Mouse (Mus musculus): Measurements from ENCODE around the gene Il12rb2.

Gene Il12rb2

DNA sequence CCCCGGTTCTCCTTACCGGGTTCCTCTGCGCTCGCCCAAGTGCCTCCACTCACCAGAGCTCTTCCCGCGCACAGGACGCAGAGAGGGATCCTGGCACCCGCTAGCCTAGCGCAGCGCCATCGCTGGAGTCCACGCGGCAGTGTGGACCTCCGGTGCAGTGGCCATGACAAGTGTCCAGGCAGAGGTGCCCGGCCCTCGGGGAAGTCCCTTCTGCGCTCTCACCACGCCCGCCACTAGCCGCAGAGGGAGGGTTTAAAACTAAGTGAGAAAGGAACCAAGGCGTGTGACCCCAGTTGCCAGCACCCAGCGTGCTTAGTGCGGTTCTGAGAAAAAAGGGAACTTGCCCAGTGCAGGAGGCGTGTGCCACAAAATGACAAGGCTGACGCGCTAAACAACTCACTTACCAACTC, at the start of gene Il12rb2:
Gene Il12rb2, minus strand, starts transcription at position 207 of the 410 bp plus-strand sequence.
- DNase-seq (ENCODE audit: low read depth, low spot score) = peak; percentile 14

DNA sequence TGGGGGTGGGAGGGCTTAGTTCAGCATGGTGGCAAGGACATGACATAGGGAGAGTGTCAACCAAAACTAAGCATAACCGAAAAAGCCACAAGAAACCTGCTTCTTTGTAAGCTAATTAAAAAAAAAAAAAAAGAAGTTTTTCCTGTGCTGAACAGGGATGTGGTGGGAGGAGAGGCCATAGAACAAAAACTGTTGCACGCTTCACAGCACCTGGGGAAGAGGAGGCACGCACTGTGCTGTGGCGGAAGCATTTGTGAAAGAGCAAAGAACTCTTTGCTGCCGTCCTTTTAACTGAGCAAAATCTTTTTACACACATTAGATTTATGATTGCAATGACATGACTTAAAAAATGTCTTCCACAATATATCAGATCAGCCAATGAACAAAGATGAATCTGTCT, 45.8 kb upstream of the Il12rb2 start:
- DNase-seq (ENCODE audit: low read depth, low spot score) = no peak

DNA sequence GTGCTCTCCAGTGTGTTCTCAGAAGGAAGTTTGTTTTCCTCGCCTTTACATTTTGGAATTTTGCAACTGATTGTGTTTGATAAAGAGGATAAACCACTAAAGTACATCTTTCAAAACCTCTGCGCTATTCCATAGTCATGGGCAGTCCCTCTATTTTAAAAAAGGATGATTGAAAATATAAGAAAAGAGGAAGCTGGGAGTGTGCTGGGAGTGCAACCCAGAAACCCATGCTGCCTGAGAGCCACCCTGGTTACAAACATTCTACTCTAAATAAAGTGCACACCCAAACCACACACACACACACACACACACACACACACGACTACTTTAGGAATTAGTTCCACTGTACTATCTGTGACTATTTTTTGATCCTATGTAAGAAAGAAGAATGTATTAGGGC, 40.6 kb upstream of the Il12rb2 start:
- no peak for DNase-seq (ENCODE audit: low read depth, low spot score)

DNA sequence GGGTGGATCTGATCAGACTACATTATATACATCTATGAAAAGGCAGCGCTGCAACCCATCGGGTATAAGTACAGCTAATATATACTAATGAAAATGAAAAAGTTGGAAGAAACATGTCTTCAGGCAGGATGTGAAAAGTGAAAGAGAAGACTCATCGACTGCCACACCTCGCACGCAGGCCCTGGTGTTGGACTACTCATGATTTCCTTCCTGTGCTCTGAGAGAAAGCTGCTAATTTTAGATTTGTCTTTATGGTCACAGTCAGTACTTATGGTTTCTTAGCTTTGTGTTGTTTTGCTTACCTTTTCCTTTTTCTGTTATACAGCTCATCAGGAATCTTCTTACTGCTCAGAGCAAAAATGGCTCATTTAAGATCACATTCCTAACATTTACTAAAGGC, 39.3 kb upstream of the Il12rb2 start:
- DNase-seq (ENCODE audit: low read depth, low spot score) = no peak

DNA sequence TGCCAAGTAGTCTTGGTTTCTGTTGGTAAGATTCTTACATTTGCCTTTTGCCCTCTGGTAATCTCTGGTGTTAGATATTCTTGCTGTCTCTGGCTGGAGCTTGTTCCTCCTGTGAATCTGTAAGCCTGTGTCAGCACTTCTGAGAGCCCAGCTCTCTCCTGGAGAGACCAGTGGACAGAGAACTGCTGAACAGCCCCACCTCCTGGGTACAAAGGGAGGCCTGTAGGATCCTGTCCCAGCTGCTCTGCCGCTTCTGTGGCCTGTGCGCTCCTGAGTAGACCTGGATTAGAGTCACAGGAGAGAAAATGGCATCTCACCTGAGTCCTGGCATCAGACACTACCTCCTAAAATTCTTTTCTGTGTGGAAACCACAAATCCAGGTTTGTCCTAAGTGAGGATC, 37.4 kb upstream of the Il12rb2 start:
- no peak for DNase-seq (ENCODE audit: low read depth, low spot score)

DNA sequence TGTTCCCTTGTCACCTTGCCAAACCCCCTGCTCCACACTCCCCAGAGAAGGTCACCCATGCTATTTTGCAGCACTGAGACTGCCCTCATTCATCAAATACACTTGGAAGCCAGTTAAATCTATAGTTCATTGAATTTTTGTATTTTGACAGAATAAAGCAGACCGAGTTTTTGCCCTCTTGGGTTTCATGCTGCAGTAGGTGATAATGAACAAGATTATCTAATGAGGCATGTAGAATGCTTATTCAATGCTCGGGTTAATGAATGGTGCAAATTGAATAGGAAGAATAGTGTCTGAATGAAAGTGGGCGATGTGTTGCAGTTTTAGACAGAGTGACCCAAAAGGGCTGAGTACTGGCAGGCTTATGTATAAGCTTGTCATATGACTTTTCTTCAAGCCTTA, 29.3 kb upstream of the Il12rb2 start:
- no peak for DNase-seq (ENCODE audit: low read depth, low spot score)

DNA sequence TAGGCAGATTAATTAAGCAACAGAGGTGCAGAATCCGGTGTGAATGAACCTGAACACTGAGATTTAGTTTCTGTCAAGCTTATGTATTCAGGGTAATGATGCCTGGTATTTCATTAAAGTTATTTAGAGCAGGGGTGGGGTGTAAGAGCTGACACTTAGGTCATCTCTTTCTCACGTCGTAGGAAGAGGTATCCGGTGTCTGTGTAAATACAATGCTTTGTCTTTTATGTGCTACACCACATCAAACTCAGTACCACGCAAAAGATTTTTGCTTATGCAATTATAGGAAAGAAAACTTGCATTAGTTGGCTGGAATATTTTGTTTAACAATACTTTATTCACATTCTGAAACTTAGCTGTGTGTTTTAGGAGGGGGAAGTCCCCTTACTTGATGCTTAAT, 23.6 kb upstream of the Il12rb2 start:
- no peak for DNase-seq (ENCODE audit: low read depth, low spot score)

DNA sequence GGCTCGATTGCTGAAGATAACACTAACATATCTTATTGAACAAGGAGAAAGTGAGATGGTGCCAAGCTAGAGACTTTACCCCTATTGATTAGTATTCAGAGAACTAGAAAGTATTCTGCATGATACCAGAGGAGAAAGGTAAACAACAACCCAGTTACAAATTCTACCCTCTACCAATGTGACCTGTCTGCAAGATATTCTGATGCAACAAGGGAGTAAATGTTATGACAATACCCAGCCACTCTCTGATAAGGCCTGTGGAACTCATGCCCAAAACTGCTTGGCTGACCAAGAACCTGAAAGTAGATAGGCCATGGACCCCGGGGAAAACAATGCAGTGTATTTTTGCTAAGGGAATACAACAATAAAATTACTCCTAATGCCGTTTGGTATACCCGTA, 10.2 kb downstream of the Il12rb2 start:
- DNase-seq (ENCODE audit: low read depth, low spot score) = no peak

DNA sequence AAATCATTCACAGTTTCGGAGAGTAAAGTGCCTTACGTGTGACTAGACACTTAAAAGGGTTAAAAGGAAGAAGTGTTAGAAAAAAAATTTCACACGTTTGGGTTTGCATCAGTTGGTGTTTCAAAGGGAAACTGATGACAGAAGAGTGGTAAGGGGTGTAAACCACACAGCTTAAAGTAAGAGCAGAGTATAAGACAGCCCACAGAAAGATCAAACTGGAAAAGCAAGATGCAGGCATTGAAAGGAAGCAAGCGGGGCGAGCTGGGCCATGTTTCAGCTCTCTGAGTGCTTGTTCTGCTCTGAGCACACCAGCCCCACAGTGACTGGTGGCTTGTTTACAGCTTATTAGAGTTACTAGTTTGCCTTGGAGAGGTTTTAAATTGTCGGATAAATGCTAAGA, 27.9 kb downstream of the Il12rb2 start:
- no peak for DNase-seq (ENCODE audit: low read depth, low spot score)

DNA sequence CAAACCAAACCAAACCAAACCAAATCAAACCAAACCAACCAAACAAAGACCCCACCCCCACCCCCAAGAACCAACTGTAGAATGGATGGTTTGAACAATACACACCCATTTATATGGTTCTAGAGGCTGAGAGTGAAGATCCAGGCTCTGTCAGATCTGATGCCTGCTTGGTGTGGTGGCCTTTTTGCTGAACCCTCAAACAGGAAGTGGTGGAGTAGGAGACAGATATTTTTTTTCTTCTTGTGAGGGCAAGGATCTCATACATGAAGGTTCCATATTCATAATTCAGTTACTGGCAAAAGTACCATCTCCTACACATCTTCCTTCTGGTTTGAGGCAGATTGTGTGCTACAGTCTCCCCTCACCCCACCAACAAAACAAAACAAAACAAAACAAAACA, 36.5 kb downstream of the Il12rb2 start:
- DNase-seq (ENCODE audit: low read depth, low spot score) = no peak

DNA sequence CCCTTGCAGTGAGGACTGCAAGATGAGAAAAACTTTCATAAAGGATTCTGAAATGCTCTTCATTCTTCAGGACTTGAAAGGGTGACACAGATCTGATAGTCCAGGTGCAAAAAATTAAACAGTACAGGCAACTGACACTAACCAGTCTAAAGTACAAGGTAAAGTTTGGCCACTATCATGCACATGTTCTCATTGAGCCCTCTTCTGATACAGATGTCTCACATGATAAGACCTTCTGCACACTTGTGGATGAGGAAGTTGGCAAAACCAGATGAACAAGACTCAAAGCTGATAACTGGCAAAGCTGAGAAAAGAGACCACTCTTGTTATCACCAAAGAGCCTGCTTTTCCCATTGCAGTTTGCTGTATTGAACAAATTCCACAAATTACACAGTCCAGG, 38.0 kb downstream of the Il12rb2 start:
- no peak for DNase-seq (ENCODE audit: low read depth, low spot score)

DNA sequence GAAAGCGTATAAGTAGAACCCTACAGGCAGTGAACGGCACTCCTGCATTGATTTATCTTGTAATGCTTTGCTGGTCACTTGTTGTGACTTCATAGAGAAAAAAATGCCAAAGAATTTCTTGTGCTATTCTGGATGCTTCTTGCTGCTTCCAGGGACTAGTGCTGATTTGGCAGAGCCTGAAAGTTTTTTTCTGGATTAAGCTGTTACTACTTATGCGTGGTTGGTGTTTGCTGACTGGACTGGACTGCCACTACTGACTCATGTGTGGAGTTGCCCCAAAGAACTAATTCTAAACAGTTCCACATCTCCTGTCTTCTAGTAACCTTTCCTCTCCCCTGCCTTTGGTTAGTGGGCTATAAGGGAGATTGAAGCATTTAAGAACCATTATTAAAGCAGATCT, 52.2 kb downstream of the Il12rb2 start:
- DNase-seq (ENCODE audit: low read depth, low spot score) = no peak

DNA sequence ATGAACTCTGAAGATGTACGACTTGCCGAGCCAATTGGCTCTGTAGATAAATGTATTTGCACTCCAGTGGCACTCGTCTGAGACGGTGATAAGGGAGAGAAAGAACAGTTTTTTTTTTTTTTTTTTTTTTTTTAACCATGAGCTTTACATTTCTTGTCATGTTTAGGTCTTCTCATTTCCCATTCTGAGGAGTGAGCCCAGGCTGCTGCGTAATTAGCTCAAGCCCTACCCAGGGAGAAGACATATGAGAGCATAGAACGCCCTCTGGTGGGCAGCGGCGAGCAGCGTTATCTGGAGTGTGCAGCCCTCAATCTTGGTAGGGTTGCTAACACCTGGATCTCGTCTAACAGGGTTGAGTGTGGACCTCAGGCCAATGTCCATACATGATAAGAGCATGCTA, 57.5 kb downstream of the Il12rb2 start:
- DNase-seq (ENCODE audit: low read depth, low spot score) = peak; percentile 81

DNA sequence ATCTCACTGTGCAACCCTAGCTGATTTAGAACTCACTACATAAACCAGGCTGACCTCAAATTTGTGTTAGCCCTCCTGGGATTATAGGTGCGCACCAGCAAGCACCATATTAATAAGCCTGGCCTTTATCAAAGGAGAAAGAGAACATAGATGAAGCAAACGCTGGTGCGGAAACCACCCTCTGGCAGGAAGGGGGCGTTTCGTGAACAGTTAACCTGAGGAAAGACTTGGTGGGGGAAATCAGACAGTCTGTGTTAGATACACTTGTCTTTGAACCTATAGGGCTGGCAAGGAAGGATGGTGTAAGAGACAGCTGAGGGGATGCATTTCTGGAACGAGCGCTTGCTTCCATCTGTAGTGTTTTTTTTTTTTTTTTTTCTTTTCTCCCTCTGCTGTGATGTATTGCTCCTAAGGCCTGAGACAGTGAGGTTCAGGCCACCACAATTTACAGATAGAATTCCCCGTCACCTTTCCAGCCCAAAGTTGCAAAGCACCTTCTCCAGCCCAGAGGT, 58.1 kb downstream of the Il12rb2 start:
- DNase-seq (ENCODE audit: low read depth, low spot score) = no peak

DNA sequence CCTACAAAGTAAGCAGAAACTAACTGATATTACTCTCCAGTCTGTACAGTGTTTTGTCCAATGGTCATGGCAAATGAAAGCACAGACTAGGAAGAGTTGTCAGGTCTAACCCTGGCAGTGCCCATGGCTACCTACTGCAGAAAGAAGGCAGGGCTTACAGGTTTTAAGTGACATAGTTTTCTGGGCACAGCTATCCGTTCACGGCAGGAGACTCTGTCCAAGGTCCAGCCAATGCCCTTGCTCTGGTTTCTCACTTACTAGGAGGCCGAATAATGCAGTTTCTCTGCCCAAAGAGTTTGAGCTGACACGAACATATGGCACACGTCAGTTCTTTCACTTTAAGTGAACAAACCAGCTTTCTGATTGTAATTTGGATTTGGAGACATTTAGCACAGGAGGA, 58.9 kb downstream of the Il12rb2 start:
- DNase-seq (ENCODE audit: low read depth, low spot score) = no peak

DNA sequence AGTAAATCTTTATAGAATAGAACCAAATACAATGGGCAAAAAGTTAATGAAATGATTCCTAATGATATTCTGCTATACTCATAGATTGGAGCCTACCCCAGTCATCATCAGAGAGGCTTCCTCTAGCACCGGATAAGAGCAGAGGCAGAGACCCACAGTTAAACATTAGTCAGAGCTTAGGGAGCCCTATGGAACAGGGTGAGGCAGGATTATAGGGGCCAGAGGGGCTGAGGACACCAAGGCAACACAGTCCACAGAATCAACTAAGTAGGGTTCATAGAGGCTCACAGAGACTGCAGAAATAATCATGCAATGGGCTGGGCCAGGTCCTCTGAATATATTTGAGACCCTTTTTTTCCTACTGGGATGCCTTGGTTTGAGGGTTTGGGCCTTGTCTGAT, 61.3 kb downstream of the Il12rb2 start:
- no peak for DNase-seq (ENCODE audit: low read depth, low spot score)

DNA sequence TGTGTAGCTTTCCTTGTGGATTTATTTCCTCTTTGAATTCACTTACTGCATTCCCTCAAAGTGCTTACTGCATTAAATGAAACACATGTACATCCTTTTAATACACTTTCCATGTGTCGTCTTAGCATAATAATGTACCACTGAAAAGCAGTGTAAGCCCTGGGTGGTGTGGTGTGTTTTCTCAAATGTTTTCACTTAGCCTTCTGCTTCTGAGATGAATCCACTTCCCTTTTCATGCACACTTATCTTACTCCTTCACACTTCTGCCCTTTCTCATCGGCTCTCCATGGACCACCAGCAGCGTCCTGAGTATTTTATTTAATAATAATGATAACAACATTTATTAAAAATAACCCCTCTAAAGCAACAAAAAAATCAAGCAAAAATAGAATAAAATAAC, 66.2 kb downstream of the Il12rb2 start:
- DNase-seq (ENCODE audit: low read depth, low spot score) = no peak

DNA sequence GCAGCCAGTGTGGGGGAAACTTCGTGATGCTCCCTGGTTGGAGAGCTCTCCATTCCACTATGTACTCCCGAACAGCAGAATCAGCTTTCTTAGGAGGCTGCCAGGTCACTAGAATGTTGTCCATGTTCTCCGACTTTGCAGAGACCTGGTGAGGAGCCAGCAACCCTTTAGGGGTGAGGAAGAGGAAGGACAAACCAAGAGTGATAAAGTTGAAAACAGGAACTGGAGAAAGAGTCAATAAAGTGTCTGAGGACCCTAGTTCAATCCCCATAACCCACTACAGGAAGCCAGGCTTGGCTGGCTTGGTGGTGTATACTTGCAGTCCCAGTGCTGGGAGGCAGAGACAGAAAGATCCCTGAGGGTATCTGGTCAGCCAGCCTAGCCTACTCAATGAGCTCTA, 67.0 kb downstream of the Il12rb2 start:
- no peak for DNase-seq (ENCODE audit: low read depth, low spot score)

DNA sequence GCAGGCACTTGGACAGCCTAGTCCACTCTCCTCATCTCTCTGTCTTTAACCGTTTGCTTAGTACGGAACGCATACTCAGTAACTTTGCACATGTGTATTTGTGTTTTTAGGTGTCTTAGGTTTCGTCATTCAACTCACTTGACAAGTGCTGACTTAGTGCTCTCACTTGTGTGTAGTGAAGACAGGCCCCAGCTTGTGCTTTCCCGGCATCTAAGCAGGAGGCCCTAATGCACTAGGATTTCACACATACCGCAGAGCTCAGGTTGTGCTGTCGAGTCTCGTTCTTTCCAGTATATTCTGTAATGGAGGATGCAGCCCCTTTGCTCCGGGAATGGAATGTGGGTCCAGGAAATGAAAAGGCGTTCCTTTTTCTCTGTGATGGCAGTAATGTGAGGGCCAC, 72.8 kb downstream of the Il12rb2 start:
- DNase-seq (ENCODE audit: low read depth, low spot score) = no peak

DNA sequence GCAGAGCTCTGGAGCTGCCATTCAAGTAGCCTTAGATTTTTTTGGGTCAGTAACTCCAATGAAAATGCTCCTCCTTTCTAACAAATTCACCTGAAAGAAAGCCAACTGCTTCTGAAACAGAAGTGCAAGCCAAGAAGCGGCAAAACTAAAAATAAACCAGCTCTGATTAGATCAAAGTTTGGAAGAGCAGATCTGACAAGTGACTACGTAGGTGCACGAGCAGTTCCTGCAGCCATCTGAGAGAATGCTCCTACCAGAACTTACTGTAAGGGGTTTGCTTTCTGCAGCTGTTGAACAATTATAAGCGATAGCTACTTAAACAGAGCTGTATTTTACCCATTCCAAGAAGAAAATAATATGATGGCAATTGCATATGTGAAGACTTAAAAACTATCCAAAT, 73.5 kb downstream of the Il12rb2 start:
- no peak for DNase-seq (ENCODE audit: low read depth, low spot score)

DNA sequence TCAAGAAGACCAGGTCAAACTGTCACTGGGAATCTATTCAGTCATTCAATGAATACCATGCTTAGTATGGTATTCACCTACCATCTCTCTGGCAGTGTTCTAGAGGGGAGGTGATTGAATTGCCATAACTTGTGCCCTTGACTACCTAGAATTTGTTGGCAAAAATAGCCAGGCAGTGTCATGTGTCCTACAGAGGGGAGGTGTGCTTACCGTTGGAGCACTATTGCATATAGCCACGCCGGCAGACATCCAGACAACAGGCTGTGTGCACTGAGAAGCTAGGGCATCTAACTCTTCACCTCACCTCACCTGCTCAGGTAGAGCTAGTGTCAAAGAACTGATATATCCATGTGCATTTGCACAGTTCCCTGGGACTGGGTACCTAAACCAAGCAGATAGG, 74.8 kb downstream of the Il12rb2 start:
- DNase-seq (ENCODE audit: low read depth, low spot score) = no peak

DNA sequence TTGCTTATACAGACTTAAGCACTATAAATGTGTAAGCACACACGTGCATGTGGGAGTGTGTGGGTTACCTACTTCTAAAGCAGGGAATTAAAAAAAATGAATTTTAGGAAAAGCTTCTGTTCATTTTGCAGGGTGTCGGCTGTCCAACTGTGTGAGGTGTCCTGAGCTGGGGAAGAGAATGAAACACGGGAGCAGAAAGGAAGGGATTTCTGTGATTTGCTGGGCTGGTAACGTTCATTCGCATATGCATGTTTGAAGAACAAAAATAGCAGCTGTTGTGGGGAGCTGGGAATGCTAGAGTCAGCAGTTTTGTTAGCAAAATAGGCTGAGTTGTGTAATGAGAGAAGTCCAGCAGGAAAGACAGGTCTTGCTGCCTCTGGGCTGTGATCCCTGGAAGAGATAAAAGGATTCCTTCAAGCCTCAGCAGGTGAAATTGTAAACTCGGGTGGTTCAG, 75.3 kb downstream of the Il12rb2 start:
- no peak for DNase-seq (ENCODE audit: low read depth, low spot score)

DNA sequence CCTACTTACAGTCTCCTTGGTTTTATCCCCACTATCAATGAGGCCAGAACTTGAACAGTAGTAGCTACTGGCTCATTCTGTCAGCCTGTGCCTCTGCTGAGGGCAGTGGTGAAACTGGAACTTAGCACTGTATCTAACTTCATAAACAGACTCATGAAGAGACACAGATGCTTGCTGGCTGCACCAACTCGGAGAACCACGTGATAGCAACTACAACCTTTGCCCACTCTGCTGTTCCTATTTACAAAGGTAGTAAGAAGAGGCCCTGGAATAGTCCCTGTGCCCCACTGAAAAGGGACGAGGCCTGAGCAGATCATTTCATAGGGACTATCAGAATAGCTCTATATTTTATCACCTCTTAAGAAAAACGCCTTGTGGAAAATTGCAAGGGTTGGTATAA, 75.7 kb downstream of the Il12rb2 start:
- DNase-seq (ENCODE audit: low read depth, low spot score) = no peak

DNA sequence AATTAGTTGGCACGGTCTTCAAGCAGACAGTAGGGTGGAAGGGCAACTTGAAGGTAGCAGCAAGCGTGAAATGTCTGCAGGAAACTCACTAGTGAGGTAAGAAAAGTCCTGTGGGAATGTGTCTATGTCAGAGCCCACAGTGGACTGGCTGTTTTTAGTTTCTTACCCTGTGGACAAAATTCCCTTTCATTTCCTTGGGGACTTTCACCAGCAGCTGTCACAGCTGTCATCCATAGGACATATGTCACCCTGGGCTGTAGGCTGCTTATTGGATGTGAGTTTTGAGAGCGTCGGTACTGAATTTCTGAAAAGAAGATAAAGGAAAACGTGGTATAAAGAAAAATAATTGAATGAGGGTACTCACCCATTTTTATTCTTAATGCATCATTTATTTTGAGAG, 77.2 kb downstream of the Il12rb2 start:
- DNase-seq (ENCODE audit: low read depth, low spot score) = no peak

DNA sequence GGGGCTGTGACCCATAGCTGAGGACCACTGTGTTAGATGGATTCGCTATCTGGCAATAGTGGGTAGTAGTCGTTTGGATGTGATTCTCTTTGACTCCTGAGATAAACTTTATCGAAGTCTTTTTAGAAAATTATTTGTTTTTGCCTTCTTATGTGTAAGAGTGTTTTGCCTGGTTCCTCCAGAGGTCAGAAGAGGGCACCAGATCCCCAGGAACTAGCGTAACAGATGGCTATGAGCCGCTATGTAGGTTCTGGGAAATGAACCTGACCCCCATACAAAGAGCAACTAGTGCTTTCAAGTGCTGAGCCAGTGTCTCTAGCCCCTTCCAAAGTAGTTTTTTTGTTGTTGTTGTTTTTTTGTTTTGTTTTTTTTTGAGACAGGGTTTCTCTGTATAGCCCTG, 79.9 kb downstream of the Il12rb2 start:
- peak; percentile 48 for DNase-seq (ENCODE audit: low read depth, low spot score)

Measured in ES-CJ7 (cell line).